Comparison of ENCODE assay signal across 17 mouse cellular contexts in the genomic region with DNA sequence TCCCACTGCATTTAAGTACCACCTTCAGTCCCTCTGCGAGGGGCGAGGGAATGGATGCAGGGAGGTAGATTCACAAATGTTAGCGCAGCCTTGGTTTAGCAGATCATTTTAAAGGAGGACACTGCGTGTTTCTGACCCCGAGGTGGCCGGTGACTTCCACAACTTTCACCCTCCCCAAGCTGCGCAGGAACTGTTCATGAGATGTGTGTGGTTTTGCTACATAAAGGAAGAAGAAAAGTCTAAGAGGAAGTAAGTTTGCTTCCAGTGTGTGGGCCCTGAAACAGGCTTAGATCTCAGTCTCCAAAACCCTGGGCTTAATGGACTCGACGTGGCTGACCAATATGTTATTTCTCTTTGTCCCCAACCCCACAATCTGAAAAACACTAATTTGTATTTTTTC. TPM values are rescaled to one million over a fixed set of nuclear protein-coding genes. Genes with fewer than 3 reads are reported as not detected.
DNase-seq lines count a peak whose midpoint lies in the region; ATAC-seq and TF ChIP-seq lines count a peak whose summit lies in the region.
"Had no signal": no experiment of that assay in that cellular context is flagged by ENCODE, and none has a peak within 500 bp of the region (broad histone marks: within the 10 kb centered on the region; RNA-seq: fewer than 3 reads in every experiment).

No protein-coding gene starts in this region.

- H3K4me1 ChIP-seq in MEL (ENCODE audit: control insufficient read depth in 1 of 2, insufficient read depth in 2 of 2, low read length in 2 of 2): peaks cover 18 to 48% of the 10 kb centered on the region in 2 experiments
- peaks cover 87% of the 10 kb centered on the region for H3K4me1 ChIP-seq in embryonic facial prominence, embryonic 10.5 days
- peaks cover 43% of the 10 kb centered on the region for H3K4me1 ChIP-seq in liver, postnatal 0 days (ENCODE audit: insufficient read depth)
- H3K4me1 ChIP-seq in forebrain, embryonic 13.5 days: peaks cover 34% of the 10 kb centered on the region

- H3K9ac ChIP-seq in MEL (ENCODE audit: control insufficient read depth, low read depth, low read length, poor library complexity, severe bottlenecking): peak overlapping the region; percentile 23; the same call in 1 of the 2 replicates
- no peak overlapping the region for H3K9ac ChIP-seq in liver, postnatal 0 days (replicated peaks)
- no peak overlapping the region for H3K9ac ChIP-seq in forebrain, embryonic 13.5 days
- H3K9ac ChIP-seq: forebrain, embryonic 12.5 days; kidney, embryonic 15.5 days; stomach, embryonic 15.5 days had no signal

- H3K36me3 ChIP-seq in MEL (ENCODE audit: control insufficient read depth in 1 of 2, insufficient read depth in 2 of 2, low read length in 2 of 2): peaks cover 0 to 22% of the 10 kb centered on the region in 2 experiments; a peak in 2 of 4 replicates
- peaks cover 7% of the 10 kb centered on the region; the same call in 1 of the 2 replicates for H3K36me3 ChIP-seq in embryonic facial prominence, embryonic 10.5 days (replicated peaks)
- no peaks in the 10 kb centered on the region for H3K36me3 ChIP-seq in liver, postnatal 0 days (replicated peaks; ENCODE audit: insufficient read depth, low read length)
- H3K36me3 ChIP-seq in forebrain, embryonic 13.5 days (ENCODE audit: poor library complexity, severe bottlenecking): no peaks in the 10 kb centered on the region
- H3K36me3 ChIP-seq: forebrain, embryonic 12.5 days; kidney, embryonic 15.5 days; stomach, embryonic 15.5 days had no signal

- H3K27me3 ChIP-seq in MEL (ENCODE audit: control insufficient read depth in 1 of 2, insufficient read depth in 2 of 2, low read length in 2 of 2): no peaks in the 10 kb centered on the region
- H3K27me3 ChIP-seq in embryonic facial prominence, embryonic 10.5 days (replicated peaks; ENCODE audit: low read depth, poor library complexity, severe bottlenecking): peaks cover 43% of the 10 kb centered on the region
- H3K27me3 ChIP-seq in liver, postnatal 0 days (ENCODE audit: insufficient read depth, low read length): no peaks in the 10 kb centered on the region
- peaks cover 21% of the 10 kb centered on the region for H3K27me3 ChIP-seq in forebrain, embryonic 13.5 days
- H3K27me3 ChIP-seq: stomach, embryonic 15.5 days had no signal

- no peak for DNase-seq in left cerebral cortex, adult 2 months (ENCODE audit: extremely low spot score in 1 of 2, low spot score in 2 of 2)
- DNase-seq in left cerebral cortex, adult 11 months (ENCODE audit: low spot score): no peak
- DNase-seq in MEL (ENCODE audit: low read depth, low spot score): peak; percentile 60
- DNase-seq in embryonic facial prominence, embryonic 10.5 days (ENCODE audit: low spot score): no peak
- no peak for DNase-seq in liver, postnatal 0 days
- no peak for DNase-seq in layer of hippocampus, adult 9-10 months (ENCODE audit: low spot score)
- no peak for DNase-seq in left cerebral cortex, postnatal 4 days
- DNase-seq: adrenal gland, postnatal 36 days; cerebellum, postnatal 10 days; right cerebral cortex, adult 18-20 months; spleen, adult 18-20 months; thymus, postnatal 14 days had no signal

- H3K79me2 ChIP-seq in MEL (ENCODE audit: control insufficient read depth, insufficient read depth, low read length, poor library complexity): no peaks in the 10 kb centered on the region

- 48% methylated on average over 9 of the region's 9 CpGs for WGBS in embryonic facial prominence, embryonic 10.5 days
- 38% methylated on average over 9 of the region's 9 CpGs for WGBS in liver, postnatal 0 days (ENCODE audit: insufficient replicate concordance)
- 83% methylated on average over 9 of the region's 9 CpGs for WGBS in forebrain, embryonic 13.5 days

- TF ChIP-seq POLR2A in MEL (IDR thresholded peaks at IDR 0.05; ENCODE audit: control insufficient read depth in 1 of 2, insufficient read depth in 1 of 2, low read depth in 1 of 2, low read length in 2 of 2, poor library complexity in 1 of 2): peak in 1 of 2 experiments; percentile 20; a peak in 1 of 4 replicates

- intact Hi-C loops in left cerebral cortex, adult 2 months (cut with DNase I): no loop called here
- intact Hi-C loops in left cerebral cortex, postnatal 4 days (cut with DNase I): no loop called here

- TF ChIP-seq RAD21 in MEL (IDR thresholded peaks at IDR 0.05; ENCODE audit: low read depth, low read length): no peak

- H3K27ac ChIP-seq in left cerebral cortex, adult 2 months: 0 out of 2 replicates have a peak overlapping the region, but pooled peaks have one; percentile 38
- H3K27ac ChIP-seq in MEL (ENCODE audit: control insufficient read depth, low read depth, low read length): peak overlapping the region; percentile 13; the same call in 1 of the 2 replicates
- peak overlapping the region; percentile 80 for H3K27ac ChIP-seq in embryonic facial prominence, embryonic 10.5 days (replicated peaks)
- no peak overlapping the region for H3K27ac ChIP-seq in liver, postnatal 0 days (ENCODE audit: low read depth)
- H3K27ac ChIP-seq in forebrain, embryonic 13.5 days: no peak overlapping the region
- H3K27ac ChIP-seq: forebrain, embryonic 12.5 days; kidney, embryonic 15.5 days; stomach, embryonic 15.5 days had no signal

- peak overlapping the region; percentile 11; the same call in 1 of the 2 replicates for H3K4me3 ChIP-seq in left cerebral cortex, adult 2 months
- H3K4me3 ChIP-seq in MEL (ENCODE audit: control insufficient read depth in 1 of 2, insufficient read depth in 1 of 2, low read depth in 2 of 2, low read length in 2 of 2): peak overlapping the region in 1 of 2 experiments; percentile 6; a peak in 1 of 4 replicates
- no peak overlapping the region; the same call in 1 of the 2 replicates for H3K4me3 ChIP-seq in embryonic facial prominence, embryonic 10.5 days
- no peak overlapping the region for H3K4me3 ChIP-seq in liver, postnatal 0 days (ENCODE audit: low read depth, low read length)
- H3K4me3 ChIP-seq in forebrain, embryonic 13.5 days: no peak overlapping the region
- H3K4me3 ChIP-seq: forebrain, embryonic 12.5 days; kidney, embryonic 15.5 days; stomach, embryonic 15.5 days had no signal

- no peak for ATAC-seq in liver, postnatal 0 days
- no peak for ATAC-seq in forebrain, embryonic 13.5 days
- ATAC-seq: Patski had no signal

- H3K4me2 ChIP-seq in liver, postnatal 0 days (ENCODE audit: low read depth, low read length): 0 out of 2 replicates have a peak overlapping the region, but pooled peaks have one; percentile 30
- no peak overlapping the region for H3K4me2 ChIP-seq in forebrain, embryonic 13.5 days
- H3K4me2 ChIP-seq: forebrain, embryonic 12.5 days; kidney, embryonic 15.5 days; stomach, embryonic 15.5 days had no signal

- no peak for TF ChIP-seq CTCF in left cerebral cortex, adult 2 months (IDR thresholded peaks at IDR 0.05)
- no peak for TF ChIP-seq CTCF in MEL (IDR thresholded peaks at IDR 0.05 in 2 of 3, conservative IDR thresholded peaks at IDR 0.05 in 1 of 3; ENCODE audit: control insufficient read depth in 1 of 3, insufficient read depth in 1 of 3, low read depth in 2 of 3, low read length in 3 of 3, poor library complexity in 1 of 3, severe bottlenecking in 1 of 3)
- TF ChIP-seq CTCF in liver, postnatal 0 days (IDR thresholded peaks at IDR 0.05; ENCODE audit: low read depth): no peak

- no peak for TF ChIP-seq EP300 in MEL (IDR thresholded peaks at IDR 0.05; ENCODE audit: low read depth in 1 of 2, low read length in 2 of 2)
- no peak for TF ChIP-seq EP300 in liver, postnatal 0 days (IDR thresholded peaks at IDR 0.05; ENCODE audit: low read depth)

- H3K9me3 ChIP-seq in MEL (replicated peaks; ENCODE audit: insufficient read depth, low read length): no peaks in the 10 kb centered on the region
- H3K9me3 ChIP-seq in embryonic facial prominence, embryonic 10.5 days: no peaks in the 10 kb centered on the region
- no peaks in the 10 kb centered on the region for H3K9me3 ChIP-seq in liver, postnatal 0 days (ENCODE audit: low read length)
- no peaks in the 10 kb centered on the region for H3K9me3 ChIP-seq in forebrain, embryonic 13.5 days (replicated peaks)
- H3K9me3 ChIP-seq: forebrain, embryonic 12.5 days; kidney, embryonic 15.5 days; stomach, embryonic 15.5 days had no signal

TF ChIP-seq in MEL, 35 proteins besides CTCF, POLR2A, EP300 and RAD21:
- TF ChIP-seq GATA1 (IDR thresholded peaks at IDR 0.05; ENCODE audit: low read depth, low read length) (no peak), NRF1 (IDR thresholded peaks at IDR 0.05; ENCODE audit: insufficient read depth, low read depth, low read length, poor library complexity, severe bottlenecking) (peak; percentile 42; the same call in 1 of the 2 replicates)

RNA-seq across cellular contexts. Expression of gene Zbtb16, which starts 14.6 kb away (rescaled TPM):
- total RNA-seq in left cerebral cortex, adult 2 months (2021): 100 to 1,000 TPM in 1 of 2 experiments, 10 to 100 TPM in 1; 92.9 to 111 TPM
- total RNA-seq in MEL (2012; rRNA removed): 0.04 and 0.07 TPM in 2 replicates
- polyA plus RNA-seq in MEL (2012; ENCODE audit: insufficient read depth in 1 of 2, insufficient read length in 2 of 2, low read depth in 1 of 2, low replicate concordance in 2 of 2, missing spikeins in 1 of 2): under 1 TPM in 1 of 2 experiments, not detected in 1; 0.72 TPM
- polyA plus RNA-seq in embryonic facial prominence, embryonic 10.5 days (2016; fragmentation: Nextera tagmentation; extraction: Ambion mirVana): 15.8 and 21.0 TPM in 2 replicates
- polyA plus RNA-seq in liver, postnatal 0 days (2015; fragmentation: Nextera tagmentation; extraction: Ambion mirVana): 2.2 and 2.5 TPM in 2 replicates
- total RNA-seq in left cerebral cortex, postnatal 4 days (2021): 10 to 100 TPM; 28.9 to 29.6 TPM
- 3.2 and 3.4 TPM in 2 replicates for polyA plus RNA-seq in forebrain, embryonic 13.5 days (2015; fragmentation: Nextera tagmentation; extraction: Ambion mirVana)

Comparison
In these comparisons a context has a peak if more than half of its experiments do, and no peak if none do; other contexts are left out.
1. H3K27ac ChIP-seq: peak in left cerebral cortex, adult 2 months (single experiment), MEL (single experiment) and embryonic facial prominence, embryonic 10.5 days (single experiment); none in liver, postnatal 0 days (single experiment) and forebrain, embryonic 13.5 days (single experiment).